Mouse (Mus musculus): ENCODE measurements at regions not wholly inside any gene's neighbourhood (a gene's known extent, or its start where the extent isn't known, plus 50 kb on each side); places are given as distances from the start of the nearest gene placed in this dataset.

DNA sequence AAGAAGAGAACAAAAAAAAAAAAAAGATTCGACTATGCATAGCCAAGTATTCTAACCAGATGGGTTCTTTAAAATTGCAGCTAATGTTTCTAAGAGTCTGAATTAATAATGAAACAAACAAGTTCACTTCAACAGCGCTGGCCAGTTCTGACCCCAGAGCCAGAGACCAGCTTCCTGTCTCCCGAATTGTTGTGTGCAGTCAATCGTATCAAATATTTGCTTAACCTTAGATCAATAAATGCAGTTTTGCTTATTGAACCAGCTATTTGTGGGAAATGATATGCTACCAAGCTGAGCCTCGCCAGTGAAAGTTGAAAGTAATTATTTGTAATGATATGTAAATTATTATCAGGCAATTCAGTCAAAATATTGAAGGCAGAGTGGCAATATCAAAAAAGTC is 287.4 kb upstream of the Tmem132c start:
- TF ChIP-seq GATA1 (IDR thresholded peaks at IDR 0.05; ENCODE audit: low read length): no peak
- TF ChIP-seq TAL1 (IDR thresholded peaks at IDR 0.05; ENCODE audit: low read length): no peak
